Mouse (Mus musculus): ENCODE measurements around the gene Sertad4.

- TF ChIP-seq POLR2A (IDR thresholded peaks at IDR 0.05; ENCODE audit: control insufficient read depth in 1 of 2, insufficient read depth in 1 of 2, low read depth in 1 of 2, low read length in 2 of 2, poor library complexity in 1 of 2): no peak
- no peak for TF ChIP-seq CTCF (IDR thresholded peaks at IDR 0.05 in 2 of 3, conservative IDR thresholded peaks at IDR 0.05 in 1 of 3; ENCODE audit: control insufficient read depth in 1 of 3, insufficient read depth in 1 of 3, low read depth in 2 of 3, low read length in 3 of 3, poor library complexity in 1 of 3, severe bottlenecking in 1 of 3)
- no peak for TF ChIP-seq EP300 (IDR thresholded peaks at IDR 0.05; ENCODE audit: low read depth in 1 of 2, low read length in 2 of 2)
- no peak for TF ChIP-seq GATA1 (IDR thresholded peaks at IDR 0.05; ENCODE audit: low read depth, low read length)
- TF ChIP-seq JUND (IDR thresholded peaks at IDR 0.05; ENCODE audit: low read depth, low read length): no peak
Observed at GRCm38 (mm10) chr1:192856411-192856810, 855 bp upstream of the Sertad4 start.
